Mouse (Mus musculus): ENCODE results near the gene Gm10073. TPM values are rescaled to one million over a fixed set of nuclear protein-coding genes. Genes with fewer than 3 reads are reported as not detected.

Gm10073 gene
- total and polyA plus RNA-seq, 3 experiments, result 21.6 to 224 (median 117) TPM

DNA sequence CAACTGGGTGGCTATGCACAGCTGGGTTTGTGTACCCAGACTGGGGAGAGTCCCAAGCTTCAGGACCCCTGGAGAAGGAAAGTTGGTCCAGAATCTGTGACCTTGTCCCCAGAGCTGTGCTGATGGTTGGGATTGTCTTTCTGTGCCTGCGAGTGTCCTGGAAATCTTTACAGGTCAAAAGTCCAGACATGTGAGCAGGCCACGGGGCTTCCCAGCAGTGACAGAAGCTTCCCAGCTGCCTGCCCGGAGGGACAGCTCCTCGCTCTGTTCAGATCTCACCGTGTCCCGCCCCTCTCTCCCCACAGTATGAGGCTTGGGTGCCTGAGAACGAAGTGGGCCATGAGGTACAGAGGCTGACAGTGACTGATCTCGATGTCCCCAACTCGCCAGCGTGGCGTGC lies 32.3 kb downstream of the Gm10073 start:
- no peaks in the 10 kb centered on the region for H3K9me3 ChIP-seq (replicated peaks; ENCODE audit: low read length)
- no peaks in the 10 kb centered on the region for H3K4me1 ChIP-seq (ENCODE audit: control insufficient read depth in 1 of 2, insufficient read depth in 2 of 2)
- no peaks in the 10 kb centered on the region for H3K36me3 ChIP-seq (replicated peaks in 1 of 2; ENCODE audit: control insufficient read depth in 1 of 2, insufficient read depth in 1 of 2, low read length in 1 of 2)
- in situ Hi-C loops (cut with MboI; ENCODE audit: low pct_ligation_motif_present, low pct_unique_long_range_greater_than_20kb, low sequenced_read_pairs) (loop anchor here (10.0 kb wide), 1 partner anchor 126 kb away; the partner anchor contains the start of gene Zfp90), dilution Hi-C loops (cut with MboI; ENCODE audit: extremely low pct_ligation_motif_present, extremely low pct_unique_long_range_greater_than_20kb, low sequenced_read_pairs) (no loop called here)
- H3K79me2 ChIP-seq (replicated peaks; ENCODE audit: control insufficient read depth, extremely low read depth, insufficient read depth, poor library complexity, severe bottlenecking), result no peaks in the 10 kb centered on the region
- DNase-seq (ENCODE audit: extremely low read depth), result no peak
- H3K4me3 ChIP-seq (replicated peaks in 1 of 3; ENCODE audit: low read depth in 2 of 3, low read length in 2 of 3, poor library complexity in 1 of 3), result no peak overlapping the region
- H3K27me3 ChIP-seq (replicated peaks), result no peaks in the 10 kb centered on the region
- H3K9ac ChIP-seq (ENCODE audit: insufficient read depth, low read depth), result no peak overlapping the region
- no peak overlapping the region for H3K27ac ChIP-seq (ENCODE audit: insufficient read depth, low read depth)
- TF ChIP-seq NRF1 (IDR thresholded peaks at IDR 0.05; ENCODE audit: low read depth, low read length) (no peak), MXI1 (IDR thresholded peaks at IDR 0.05; ENCODE audit: low read depth, low read length) (no peak), ZC3H11A (IDR thresholded peaks at IDR 0.05; ENCODE audit: low read depth, low read length) (no peak), CTCF (conservative IDR thresholded peaks at IDR 0.05 in 1 of 2, IDR thresholded peaks at IDR 0.05 in 1 of 2; ENCODE audit: low read depth in 2 of 2, low read length in 2 of 2) (no peak), CHD1 (IDR thresholded peaks at IDR 0.05; ENCODE audit: low read depth, low read length) (no peak), ETS1 (conservative IDR thresholded peaks at IDR 0.05; ENCODE audit: low read depth, low read length) (no peak), POLR2A (IDR thresholded peaks at IDR 0.05; ENCODE audit: low read depth, low read length) (no peak), RAD21 (IDR thresholded peaks at IDR 0.05; ENCODE audit: low read depth, low read length) (no peak), MAX (IDR thresholded peaks at IDR 0.05; ENCODE audit: low read length) (no peak), ELF1 (IDR thresholded peaks at IDR 0.05; ENCODE audit: low read depth, low read length) (no peak), EP300 (IDR thresholded peaks at IDR 0.05; ENCODE audit: low read length) (no peak), SMC3 (IDR thresholded peaks at IDR 0.05; ENCODE audit: low read depth, low read length) (no peak), PAX5 (IDR thresholded peaks at IDR 0.05; ENCODE audit: low read length) (no peak), E2F4 (IDR thresholded peaks at IDR 0.05; ENCODE audit: insufficient replicate concordance, low read depth, low read length) (no peak), BHLHE40 (IDR thresholded peaks at IDR 0.05; ENCODE audit: low read depth, low read length) (no peak)
- H3K4me2 ChIP-seq (ENCODE audit: insufficient read depth, low read depth, poor library complexity, severe bottlenecking), result no peak overlapping the region

DNA sequence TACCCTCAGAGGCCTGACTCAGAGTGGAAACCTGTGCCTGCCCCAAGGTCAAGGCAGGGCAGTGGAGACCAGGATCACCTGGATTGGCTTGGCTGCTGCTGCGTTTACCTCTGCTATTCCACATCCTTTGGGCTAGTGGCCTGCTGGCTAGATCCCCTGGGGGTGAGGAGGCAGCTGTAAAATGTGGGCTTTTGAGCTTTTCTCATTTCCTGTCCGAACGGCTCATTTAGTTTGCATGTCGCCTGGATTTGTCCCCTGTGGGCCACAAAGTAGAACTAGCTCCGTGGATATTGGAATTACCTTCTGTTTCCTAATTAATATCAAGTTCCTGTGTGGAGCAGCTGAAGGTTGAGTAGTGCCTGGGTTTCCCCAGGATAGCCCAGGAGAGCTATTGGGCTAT lies 34.1 kb downstream of the Gm10073 start:
- no peaks in the 10 kb centered on the region for H3K9me3 ChIP-seq (replicated peaks; ENCODE audit: low read length)
- TF ChIP-seq ZKSCAN1 (IDR thresholded peaks at IDR 0.05; ENCODE audit: borderline replicate concordance, low read depth, low read length) (no peak), RAD21 (IDR thresholded peaks at IDR 0.05; ENCODE audit: low read depth, low read length) (no peak)
- H3K4me1 ChIP-seq (ENCODE audit: control insufficient read depth in 1 of 2, insufficient read depth in 2 of 2), result peaks cover 0 to 3% of the 10 kb centered on the region in 2 experiments; a peak in 2 of 4 replicates
- no peak for DNase-seq (ENCODE audit: extremely low read depth)
- no peaks in the 10 kb centered on the region for H3K79me2 ChIP-seq (replicated peaks; ENCODE audit: control insufficient read depth, extremely low read depth, insufficient read depth, poor library complexity, severe bottlenecking)
- dilution Hi-C loops (cut with MboI; ENCODE audit: extremely low pct_ligation_motif_present, extremely low pct_unique_long_range_greater_than_20kb, low sequenced_read_pairs), result no loop called here
- H3K36me3 ChIP-seq (replicated peaks in 1 of 2; ENCODE audit: control insufficient read depth in 1 of 2, insufficient read depth in 1 of 2, low read length in 1 of 2), result no peaks in the 10 kb centered on the region
- H3K27ac ChIP-seq (ENCODE audit: insufficient read depth, low read depth), result no peak overlapping the region
- H3K4me2 ChIP-seq (ENCODE audit: insufficient read depth, low read depth, poor library complexity, severe bottlenecking), result no peak overlapping the region
- H3K9ac ChIP-seq (ENCODE audit: insufficient read depth, low read depth), result no peak overlapping the region
- no peaks in the 10 kb centered on the region for H3K27me3 ChIP-seq (replicated peaks)
- in situ Hi-C loops (cut with MboI; ENCODE audit: low pct_ligation_motif_present, low pct_unique_long_range_greater_than_20kb, low sequenced_read_pairs), result no loop called here
- H3K4me3 ChIP-seq (replicated peaks in 1 of 3; ENCODE audit: low read depth in 2 of 3, low read length in 2 of 3, poor library complexity in 1 of 3), result no peak overlapping the region
